Mouse (Mus musculus): ENCODE measurements around the gene 1700020L24Rik.

The 1700020L24Rik gene

GRCm38 (mm10) chr11:83437377-83437776 is at the start of gene 1700020L24Rik:
Gene 1700020L24Rik (plus strand): TSS chr11:83437677.
- DNase-seq (ENCODE audit: low spot score) = no peak

GRCm38 (mm10) chr11:83393062-83393461 is 44.4 kb upstream of the 1700020L24Rik start:
- no peak for DNase-seq (ENCODE audit: low spot score)

- DNase-seq (ENCODE audit: low spot score) = no peak
These were observed 42.6 kb upstream of the 1700020L24Rik start for GRCm38 (mm10) chr11:83394802-83395439.

GRCm38 (mm10) chr11:83397626-83398025 is 39.9 kb upstream of the 1700020L24Rik start:
- DNase-seq (ENCODE audit: low spot score) = no peak

GRCm38 (mm10) chr11:83398724-83399123 is 38.8 kb upstream of the 1700020L24Rik start:
- no peak for DNase-seq (ENCODE audit: low spot score)

- no peak for DNase-seq (ENCODE audit: low spot score)
These were observed 33.7 kb upstream of the 1700020L24Rik start for GRCm38 (mm10) chr11:83403787-83404186.

GRCm38 (mm10) chr11:83406391-83406790 is 31.1 kb upstream of the 1700020L24Rik start:
- no peak for DNase-seq (ENCODE audit: low spot score)

GRCm38 (mm10) chr11:83408242-83408641 is 29.2 kb upstream of the 1700020L24Rik start:
- DNase-seq (ENCODE audit: low spot score) = no peak

- peak; percentile 21 for DNase-seq (ENCODE audit: low spot score)
These were observed 28.3 kb upstream of the 1700020L24Rik start, which contains the start of gene Rasl10b for GRCm38 (mm10) chr11:83409087-83409754. Gene Rasl10b (plus strand): TSS chr11:83409137.

GRCm38 (mm10) chr11:83409792-83410291 is 27.6 kb upstream of the 1700020L24Rik start:
- no peak for DNase-seq (ENCODE audit: low spot score)

GRCm38 (mm10) chr11:83410510-83410909 is 27.0 kb upstream of the 1700020L24Rik start:
- no peak for DNase-seq (ENCODE audit: low spot score)

- DNase-seq (ENCODE audit: low spot score) = peak; percentile 63
These were observed 20.4 kb upstream of the 1700020L24Rik start for GRCm38 (mm10) chr11:83417080-83417479.

- DNase-seq (ENCODE audit: low spot score) = no peak
These were observed 19.8 kb upstream of the 1700020L24Rik start for GRCm38 (mm10) chr11:83417708-83418107.

GRCm38 (mm10) chr11:83418566-83418965 is 18.9 kb upstream of the 1700020L24Rik start:
- no peak for DNase-seq (ENCODE audit: low spot score)

- no peak for DNase-seq (ENCODE audit: low spot score)
These were observed 17.1 kb upstream of the 1700020L24Rik start for GRCm38 (mm10) chr11:83420338-83420737.

- DNase-seq (ENCODE audit: low spot score) = peak; percentile 59
These were observed 16.2 kb upstream of the 1700020L24Rik start for GRCm38 (mm10) chr11:83421305-83421704.

GRCm38 (mm10) chr11:83424681-83425080 is 12.8 kb upstream of the 1700020L24Rik start:
- DNase-seq (ENCODE audit: low spot score) = peak; percentile 49

GRCm38 (mm10) chr11:83426964-83427363 is 10.5 kb upstream of the 1700020L24Rik start:
- no peak for DNase-seq (ENCODE audit: low spot score)

GRCm38 (mm10) chr11:83429355-83429754 is 8.1 kb upstream of the 1700020L24Rik start, which contains the start of gene Gas2l2:
Gene Gas2l2 (minus strand): TSS chr11:83429455.
- DNase-seq (ENCODE audit: low spot score) = no peak

GRCm38 (mm10) chr11:83432533-83432932 is 4.9 kb upstream of the 1700020L24Rik start:
- DNase-seq (ENCODE audit: low spot score) = no peak

GRCm38 (mm10) chr11:83439426-83440060 is 2.1 kb downstream of the 1700020L24Rik start:
- no peak for DNase-seq (ENCODE audit: low spot score)

Data from testis, postnatal 14 days (tissue).